Mouse (Mus musculus) lung, embryonic 16.5 days (tissue): ENCODE measurements around the gene Tmem54. TPM values are rescaled to one million over a fixed set of nuclear protein-coding genes. Genes with fewer than 3 reads are reported as not detected.

ENCODE experiments used
- ATAC-seq: fragments of 200-750 bp; cut with Nextera tagmentation; 2 replicates; pipeline ENCODE4 v1.8.0; 2017; ENCODE audit warnings: low read depth, mild to moderate bottlenecking, moderate library complexity
- H3K27ac ChIP-seq: fragments of 300-500 bp; sonication (generic); 2 replicates; pipeline ENCODE4 v1.5.1; 2014; ENCODE audit warnings: mild to moderate bottlenecking, control low read depth, low read length
- H3K27me3 ChIP-seq: fragments of 300-500 bp; sonication (generic); 2 replicates; pipeline ENCODE4 v1.6.1; 2014; ENCODE audit warnings: low read depth, low read length, mixed read lengths; ENCODE audit not compliant: control insufficient read depth, insufficient read depth
- H3K36me3 ChIP-seq: fragments of 300-500 bp; sonication (generic); 2 replicates; pipeline ENCODE4 v1.6.1; 2014; ENCODE audit warnings: low read length; ENCODE audit not compliant: control insufficient read depth, insufficient read depth
- H3K4me1 ChIP-seq: fragments of 300-500 bp; sonication (generic); replicated peaks from 2 replicates; pipeline ENCODE4 v1.6.1; 2014; ENCODE audit warnings: low read length, mixed read lengths; ENCODE audit not compliant: control insufficient read depth, insufficient read depth
- H3K4me2 ChIP-seq: fragments of 300-500 bp; sonication (generic); 2 replicates; pipeline ENCODE4 v1.6.1; 2014; ENCODE audit warnings: low read depth, low read length, control low read depth
- H3K4me3 ChIP-seq: fragments of 300-500 bp; sonication (generic); 2 replicates; pipeline ENCODE4 v1.5.1; 2014; ENCODE audit warnings: mild to moderate bottlenecking, low read length, control low read depth
- H3K9ac ChIP-seq: fragments of 300-500 bp; sonication (generic); 2 replicates; pipeline ENCODE4 v1.6.1; 2014; ENCODE audit warnings: low read length, control low read depth
- H3K9me3 ChIP-seq: fragments of 300-500 bp; sonication (generic); 2 replicates; pipeline ENCODE4 v1.6.1; 2016; ENCODE audit warnings: low read length; ENCODE audit not compliant: control insufficient read depth
- WGBS: fragments of 180-500 bp; shearing (Covaris S2); extraction: QIAGEN DNeasy Blood & Tissue Kit; methylation state at CpG from one replicate; pipeline ENCODE4 v1.1.7; 2014; 5-methylcytosine and 5-hydroxymethylcytosine counted together
- polyA plus RNA-seq: library from polyadenylated mRNA; unstranded; fragments of >200 nt; fragmentation: Nextera tagmentation; extraction: Ambion mirVana; gene quantifications from 2 replicates; pipeline ENCODE4 v1.2.1, GENCODE M21; 2015

Tmem54 gene
- polyA plus RNA-seq, 1 experiment from 2014 or later, result 16.3 TPM

DNA sequence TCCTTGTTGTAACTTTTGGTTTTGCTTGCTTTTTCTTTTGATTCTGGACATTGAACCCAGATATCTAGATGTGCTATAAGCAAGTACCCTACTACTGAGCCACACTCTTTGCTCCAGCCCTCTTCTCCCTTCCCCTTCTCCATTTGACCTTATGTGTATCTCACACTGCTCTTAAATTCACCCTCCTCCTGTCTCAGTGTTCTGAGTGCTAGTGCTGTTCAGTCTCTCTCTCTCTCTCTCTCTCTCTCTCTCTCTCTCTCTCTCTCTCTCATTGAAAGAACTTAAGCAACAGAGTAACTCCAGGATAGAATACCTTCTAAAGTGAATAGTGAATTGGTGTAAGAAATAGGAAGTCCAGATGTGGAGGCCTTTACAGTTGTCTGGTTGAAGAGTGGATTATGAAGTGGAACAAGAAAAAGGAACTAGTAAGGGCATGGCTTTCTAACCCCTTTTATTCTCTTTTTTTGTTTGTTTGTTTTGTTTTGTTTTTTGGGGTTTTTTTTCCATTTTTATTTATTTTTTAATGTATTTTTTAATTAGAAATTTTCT, 39.6 kb upstream of the Tmem54 start:
- H3K9ac ChIP-seq, result no peak overlapping the region
- no peak overlapping the region for H3K4me3 ChIP-seq
- H3K27ac ChIP-seq, result no peak overlapping the region
- ATAC-seq, result no peak
- no peaks in the 10 kb centered on the region for H3K36me3 ChIP-seq
- no peaks in the 10 kb centered on the region for H3K9me3 ChIP-seq
- no peaks in the 10 kb centered on the region for H3K27me3 ChIP-seq
- H3K4me2 ChIP-seq, result no peak overlapping the region
- H3K4me1 ChIP-seq, result 0 out of 2 replicates have a peak, but pooled peaks cover 5% of the 10 kb centered on the region

GRCm38 (mm10) chr4:129067638-129068415, 37.5 kb upstream of the Tmem54 start:
- Histone ChIP-seq H3K27ac (no peak overlapping the region), H3K9me3 (no peaks in the 10 kb centered on the region), H3K4me3 (no peak overlapping the region), H3K9ac (no peak overlapping the region), H3K4me1 (peaks cover 11% of the 10 kb centered on the region), H3K27me3 (no peaks in the 10 kb centered on the region), H3K36me3 (no peaks in the 10 kb centered on the region), H3K4me2 (no peak overlapping the region)
- 83% methylated on average over 5 of the region's 5 CpGs for WGBS
- ATAC-seq, result no peak

GRCm38 (mm10) chr4:129068848-129069247, 36.5 kb upstream of the Tmem54 start:
- no peak for ATAC-seq
- H3K9ac ChIP-seq, result no peak overlapping the region
- H3K4me1 ChIP-seq, result peaks cover 8% of the 10 kb centered on the region
- H3K9me3 ChIP-seq, result no peaks in the 10 kb centered on the region
- no peaks in the 10 kb centered on the region for H3K27me3 ChIP-seq
- H3K36me3 ChIP-seq, result no peaks in the 10 kb centered on the region
- H3K27ac ChIP-seq, result no peak overlapping the region
- no peak overlapping the region for H3K4me3 ChIP-seq
- WGBS, result 87% methylated on average over 4 of the region's 4 CpGs
- H3K4me2 ChIP-seq, result no peak overlapping the region

DNA sequence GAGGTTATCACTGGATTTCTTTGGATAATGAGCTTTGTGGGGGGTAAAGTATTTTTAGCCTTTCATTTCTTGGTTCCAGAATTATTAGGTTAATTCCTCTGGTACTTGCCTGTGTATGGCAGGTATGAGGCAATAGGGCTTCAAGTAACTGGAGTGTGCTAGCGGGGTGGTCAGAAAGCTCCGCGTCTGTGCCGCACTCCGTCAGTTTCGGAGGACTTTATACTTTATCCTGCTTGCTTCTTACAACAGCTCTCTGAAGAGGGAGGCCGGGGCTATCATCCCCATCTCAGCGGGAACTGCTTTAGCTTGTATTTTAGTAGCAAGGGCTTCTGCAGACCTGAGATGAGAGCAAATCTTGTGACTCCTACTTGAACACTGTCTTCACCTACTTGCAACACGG, 26.2 kb upstream of the Tmem54 start:
- no peak overlapping the region for H3K27ac ChIP-seq
- H3K4me1 ChIP-seq, result peaks cover 9% of the 10 kb centered on the region
- H3K9me3 ChIP-seq, result peaks cover 8% of the 10 kb centered on the region; the same call in 1 of the 2 replicates
- H3K36me3 ChIP-seq, result peaks cover 42% of the 10 kb centered on the region
- no peak overlapping the region for H3K4me2 ChIP-seq
- H3K4me3 ChIP-seq, result no peak overlapping the region
- H3K27me3 ChIP-seq, result no peaks in the 10 kb centered on the region
- WGBS, result 94% methylated on average over 9 of the region's 9 CpGs
- H3K9ac ChIP-seq, result no peak overlapping the region
- no peak for ATAC-seq

DNA sequence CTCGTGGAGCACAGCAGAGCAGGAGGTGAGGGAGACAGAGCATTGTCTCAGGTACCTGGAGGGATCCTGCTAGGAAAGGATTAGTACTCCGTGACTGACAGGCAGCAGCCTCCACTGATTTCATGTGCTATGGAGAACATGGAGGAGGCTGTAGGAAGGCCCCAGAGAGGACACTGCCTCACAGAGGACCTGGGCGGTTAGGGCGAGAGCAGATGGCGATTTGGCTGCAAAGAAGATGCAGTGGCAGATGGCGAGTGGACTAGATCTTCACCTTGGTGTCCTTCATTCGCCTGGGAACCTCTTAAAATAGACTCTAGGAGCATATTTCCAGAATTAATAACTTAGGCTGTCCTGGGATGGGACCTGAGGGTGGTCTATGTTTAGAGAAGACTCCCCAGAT, 24.3 kb upstream of the Tmem54 start:
- no peak overlapping the region for H3K4me3 ChIP-seq
- no peak overlapping the region for H3K9ac ChIP-seq
- ATAC-seq, result no peak
- peaks cover 9% of the 10 kb centered on the region for H3K4me1 ChIP-seq
- WGBS, result 83% methylated on average over 7 of the region's 7 CpGs
- H3K27ac ChIP-seq, result no peak overlapping the region
- no peak overlapping the region for H3K4me2 ChIP-seq
- H3K9me3 ChIP-seq, result peaks cover 8% of the 10 kb centered on the region; the same call in 1 of the 2 replicates
- H3K27me3 ChIP-seq, result no peaks in the 10 kb centered on the region
- H3K36me3 ChIP-seq, result peaks cover 41% of the 10 kb centered on the region

DNA sequence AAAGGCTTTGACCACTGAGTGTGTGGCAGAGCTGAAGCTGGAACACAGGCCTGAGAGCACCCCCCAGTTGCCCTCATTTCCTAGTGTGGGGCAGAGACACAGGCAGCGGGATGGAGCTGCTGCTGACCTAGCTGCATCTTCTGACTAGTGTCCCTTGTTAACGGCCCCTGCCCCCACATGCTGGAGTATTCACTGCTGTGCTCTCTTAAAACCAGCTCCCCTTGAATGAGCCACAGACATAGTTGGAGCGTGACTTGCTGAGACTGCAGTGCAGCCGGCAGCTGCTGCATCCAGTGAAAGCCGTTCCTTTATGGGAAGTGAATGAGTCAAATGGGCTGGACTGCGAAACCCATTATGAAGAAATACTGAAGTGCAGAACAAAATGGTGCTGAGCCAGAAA, 23.8 kb upstream of the Tmem54 start:
- peaks cover 40% of the 10 kb centered on the region for H3K36me3 ChIP-seq
- no peak overlapping the region for H3K4me2 ChIP-seq
- ATAC-seq, result no peak
- no peaks in the 10 kb centered on the region for H3K27me3 ChIP-seq
- H3K4me3 ChIP-seq, result no peak overlapping the region
- WGBS, result 76% methylated on average over 6 of the region's 6 CpGs
- no peak overlapping the region for H3K27ac ChIP-seq
- no peak overlapping the region for H3K9ac ChIP-seq
- peaks cover 8% of the 10 kb centered on the region; the same call in 1 of the 2 replicates for H3K9me3 ChIP-seq
- H3K4me1 ChIP-seq, result peaks cover 9% of the 10 kb centered on the region

DNA sequence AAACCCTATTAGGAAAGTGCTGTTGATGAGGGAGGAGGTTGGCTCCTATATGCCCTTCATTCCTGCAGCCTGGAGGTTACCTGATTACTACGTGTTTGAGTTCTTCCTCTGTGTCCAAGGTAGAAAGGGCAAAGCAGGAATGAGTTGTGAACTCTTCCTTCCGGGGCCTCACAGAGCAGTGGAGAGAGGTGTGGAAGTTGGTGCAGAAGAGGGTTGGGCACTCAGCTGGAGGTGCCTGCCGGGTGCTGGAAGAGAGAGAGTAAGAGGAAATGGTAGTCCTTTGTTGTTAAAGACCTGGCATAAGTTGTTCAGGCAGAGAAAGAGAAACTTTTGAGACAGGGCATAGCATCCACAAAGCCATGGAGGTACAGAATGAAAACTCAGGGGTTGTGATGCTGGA, 23.4 kb upstream of the Tmem54 start:
- Histone ChIP-seq H3K4me3 (no peak overlapping the region), H3K9me3 (peaks cover 8% of the 10 kb centered on the region; the same call in 1 of the 2 replicates), H3K4me2 (0 out of 2 replicates have a peak overlapping the region, but pooled peaks have one; percentile 8), H3K27ac (peak overlapping the region; percentile 64), H3K4me1 (peaks cover 9% of the 10 kb centered on the region), H3K36me3 (peaks cover 36% of the 10 kb centered on the region), H3K27me3 (no peaks in the 10 kb centered on the region), H3K9ac (no peak overlapping the region)
- ATAC-seq, result no peak
- 62% methylated on average over 3 of the region's 3 CpGs for WGBS

DNA sequence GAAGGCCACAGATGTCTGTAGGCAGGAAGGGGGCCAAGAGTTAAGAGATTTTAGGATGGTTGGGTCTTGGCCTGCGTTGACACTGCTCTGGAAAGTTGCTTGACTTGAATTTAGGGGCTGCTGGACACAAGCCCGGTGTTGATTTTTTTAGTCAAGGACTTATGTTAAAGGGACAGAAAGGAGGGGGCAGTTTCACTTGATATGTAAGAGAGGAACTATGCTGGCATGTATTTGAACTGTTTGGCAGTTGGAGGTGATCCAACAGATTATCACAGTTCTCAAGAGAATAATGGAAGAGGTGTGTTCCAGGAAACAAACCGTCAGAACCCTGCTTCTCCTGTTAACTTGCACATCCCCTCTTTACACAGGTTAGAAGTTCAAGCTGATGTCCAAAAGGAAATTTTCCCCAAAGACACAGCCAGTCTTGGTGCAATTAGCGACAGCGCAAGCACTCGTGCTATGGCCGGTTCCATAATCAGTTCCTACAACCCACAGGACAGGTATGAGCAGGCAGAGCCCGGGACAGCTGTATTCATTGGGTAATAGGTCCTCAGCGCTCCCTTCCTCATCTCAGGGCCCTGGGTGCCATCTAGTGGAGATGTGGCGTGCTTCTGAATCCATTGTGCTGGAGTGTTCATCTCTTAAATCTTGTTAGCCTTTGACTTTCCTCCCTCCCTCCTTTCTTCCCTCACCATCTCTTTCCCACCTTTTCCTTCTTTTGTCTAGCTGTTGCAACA, 22.8 kb upstream of the Tmem54 start:
- no peak overlapping the region for H3K4me3 ChIP-seq
- peaks cover 9% of the 10 kb centered on the region for H3K4me1 ChIP-seq
- H3K4me2 ChIP-seq, result 0 out of 2 replicates have a peak overlapping the region, but pooled peaks have one; percentile 8
- no peaks in the 10 kb centered on the region for H3K27me3 ChIP-seq
- peak; percentile 85 for ATAC-seq
- no peak overlapping the region for H3K9ac ChIP-seq
- peaks cover 33% of the 10 kb centered on the region for H3K36me3 ChIP-seq
- H3K9me3 ChIP-seq, result peaks cover 8% of the 10 kb centered on the region; the same call in 1 of the 2 replicates
- WGBS, result 29% methylated on average over 10 of the region's 10 CpGs
- H3K27ac ChIP-seq, result peak overlapping the region; percentile 64

DNA sequence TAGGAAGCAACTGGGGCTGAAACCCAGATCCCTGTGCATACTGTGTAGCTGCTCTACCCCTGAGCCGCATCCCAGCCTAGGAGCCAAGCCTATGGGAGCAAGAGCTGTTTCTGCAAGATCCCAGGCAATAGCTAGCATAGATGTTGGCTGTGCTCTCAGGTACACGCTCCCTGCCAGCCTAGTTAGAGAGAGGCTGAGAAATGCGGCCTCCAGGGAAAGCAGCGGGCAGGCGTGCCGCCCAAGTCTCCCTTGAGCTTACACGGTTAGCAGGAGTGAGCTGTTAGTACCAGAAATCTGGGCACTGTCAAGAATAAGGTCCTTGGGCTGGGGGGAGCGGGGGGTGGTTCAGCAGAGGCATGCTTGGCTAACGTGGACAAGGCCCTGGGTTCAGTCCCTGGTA, 20.5 kb upstream of the Tmem54 start:
- H3K27ac ChIP-seq, result no peak overlapping the region
- no peaks in the 10 kb centered on the region for H3K27me3 ChIP-seq
- no peaks in the 10 kb centered on the region for H3K9me3 ChIP-seq
- peaks cover 9% of the 10 kb centered on the region for H3K4me1 ChIP-seq
- 91% methylated on average over 9 of the region's 9 CpGs for WGBS
- no peak overlapping the region for H3K9ac ChIP-seq
- H3K36me3 ChIP-seq, result peaks cover 13% of the 10 kb centered on the region
- no peak for ATAC-seq
- no peak overlapping the region for H3K4me2 ChIP-seq
- no peak overlapping the region for H3K4me3 ChIP-seq
